Mouse (Mus musculus) midbrain, embryonic 14.5 days (tissue): ENCODE measurements around the gene Slc18a2. TPM values are rescaled to one million over a fixed set of nuclear protein-coding genes. Genes with fewer than 3 reads are reported as not detected.

ENCODE experiments used
- ATAC-seq: fragments of 200-750 bp; cut with Nextera tagmentation; 2 replicates; pipeline ENCODE4 v1.8.0; 2017; ENCODE audit warnings: moderate number of reproducible peaks, moderate library complexity; ENCODE audit not compliant: low FRiP score, low TSS enrichment
- DNase-seq: peaks from one replicate; pipeline ENCODE4 v3.0.0-alpha.2; 2015
- H3K27ac ChIP-seq: fragments of 300-500 bp; sonication (generic); replicated peaks from 2 replicates; pipeline ENCODE4 v1.5.1; 2014; ENCODE audit warnings: mild to moderate bottlenecking, low read depth, low read length, moderate library complexity
- H3K27me3 ChIP-seq: fragments of 300-500 bp; sonication (generic); 2 replicates; pipeline ENCODE4 v1.6.1; 2014; ENCODE audit warnings: low read length, control low read depth, mixed read lengths; ENCODE audit not compliant: control insufficient read depth, insufficient read depth
- H3K36me3 ChIP-seq: fragments of 300-500 bp; sonication (generic); 2 replicates; pipeline ENCODE4 v1.6.1; 2014; ENCODE audit warnings: low read length, control low read depth; ENCODE audit not compliant: control insufficient read depth, insufficient read depth
- H3K4me1 ChIP-seq: fragments of 300-500 bp; sonication (generic); 2 replicates; pipeline ENCODE4 v1.6.1; 2014; ENCODE audit warnings: mild to moderate bottlenecking, antibody characterized with exemption, low read length, control low read depth; ENCODE audit not compliant: control insufficient read depth, insufficient read depth
- H3K4me2 ChIP-seq: fragments of 300-500 bp; sonication (generic); 2 replicates; pipeline ENCODE4 v1.6.1; 2014; ENCODE audit warnings: mild to moderate bottlenecking, low read length, moderate library complexity
- H3K4me3 ChIP-seq: fragments of 300-500 bp; sonication (generic); replicated peaks from 2 replicates; pipeline ENCODE4 v1.5.1; 2014; ENCODE audit warnings: low read depth, low read length
- H3K9ac ChIP-seq: fragments of 300-500 bp; sonication (generic); replicated peaks from 2 replicates; pipeline ENCODE4 v1.6.1; 2014; ENCODE audit warnings: mild to moderate bottlenecking, low read length, moderate library complexity
- H3K9me3 ChIP-seq: fragments of 300-500 bp; sonication (generic); 2 replicates; pipeline ENCODE4 v1.6.1; 2016; ENCODE audit warnings: low read length, control low read depth, mixed read lengths; ENCODE audit not compliant: control insufficient read depth
- WGBS: fragments of 180-500 bp; shearing (Covaris S2); extraction: QIAGEN DNeasy Blood & Tissue Kit; methylation state at CpG from one replicate; pipeline ENCODE4 v1.1.7; 2014; 5-methylcytosine and 5-hydroxymethylcytosine counted together
- polyA plus RNA-seq: library from polyadenylated mRNA; unstranded; fragments of >200 nt; fragmentation: Nextera tagmentation; extraction: Ambion mirVana; gene quantifications from 2 replicates; pipeline ENCODE4 v1.2.1, GENCODE M21; 2014

Slc18a2 gene
- polyA plus RNA-seq, 1 experiment from 2014 or later, result 23.0 TPM

- WGBS, result 94% methylated on average over 6 of the region's 6 CpGs
- Histone ChIP-seq H3K27ac (no peak overlapping the region), H3K9me3 (no peaks in the 10 kb centered on the region), H3K4me3 (no peak overlapping the region), H3K36me3 (no peaks in the 10 kb centered on the region), H3K27me3 (no peaks in the 10 kb centered on the region), H3K9ac (no peak overlapping the region), H3K4me2 (no peak overlapping the region), H3K4me1 (no peaks in the 10 kb centered on the region)
- DNase-seq (no peak), ATAC-seq (no peak)
These were observed 29.1 kb downstream of the Slc18a2 start for GRCm38 (mm10) chr19:59289811-59290210.

DNA sequence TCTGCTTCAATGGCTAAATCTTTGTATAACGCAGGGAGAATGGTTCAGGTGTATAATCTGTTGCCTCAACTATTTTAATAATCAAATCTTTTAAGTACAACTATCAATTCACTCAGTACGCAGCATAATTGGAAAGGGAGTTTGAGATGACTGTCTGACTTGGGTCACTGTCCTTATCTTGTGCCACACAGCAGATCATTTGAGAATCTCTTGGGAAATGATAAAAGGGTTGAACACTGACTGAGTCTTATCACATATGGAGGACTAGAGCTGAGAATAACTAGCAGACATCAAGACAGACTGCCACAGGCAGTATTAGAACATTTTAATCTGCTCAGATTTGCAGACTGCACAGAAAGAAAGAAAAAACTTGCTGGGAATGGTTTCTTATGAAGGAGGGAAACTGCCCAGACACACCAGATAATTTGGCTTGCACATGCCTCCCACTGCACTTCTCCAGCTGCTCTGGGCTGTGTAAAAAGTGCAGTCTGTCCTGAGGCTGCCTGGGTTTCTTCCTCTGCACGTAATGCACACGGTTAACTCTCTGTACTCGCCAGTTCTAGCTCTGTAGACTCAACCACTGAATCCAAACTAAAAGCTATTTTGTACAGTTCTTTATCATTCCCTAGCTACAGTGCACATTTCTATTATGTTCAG lies 31.6 kb downstream of the Slc18a2 start:
- Histone ChIP-seq H3K4me3 (no peak overlapping the region), H3K4me2 (no peak overlapping the region), H3K27me3 (no peaks in the 10 kb centered on the region), H3K27ac (no peak overlapping the region), H3K9me3 (no peaks in the 10 kb centered on the region), H3K4me1 (no peaks in the 10 kb centered on the region), H3K9ac (no peak overlapping the region), H3K36me3 (no peaks in the 10 kb centered on the region)
- no peak for ATAC-seq
- 74% methylated on average over 5 of the region's 5 CpGs for WGBS
- DNase-seq, result no peak

- no peak overlapping the region for H3K27ac ChIP-seq
- DNase-seq (peak; percentile 27), ATAC-seq (no peak)
- no peaks in the 10 kb centered on the region for H3K27me3 ChIP-seq
- H3K4me1 ChIP-seq, result no peaks in the 10 kb centered on the region
- H3K9ac ChIP-seq, result no peak overlapping the region
- H3K4me2 ChIP-seq, result no peak overlapping the region
- H3K36me3 ChIP-seq, result no peaks in the 10 kb centered on the region
- H3K9me3 ChIP-seq, result no peaks in the 10 kb centered on the region
- H3K4me3 ChIP-seq, result no peak overlapping the region
These were observed 54.6 kb downstream of the Slc18a2 start for GRCm38 (mm10) chr19:59315308-59315707.

DNA sequence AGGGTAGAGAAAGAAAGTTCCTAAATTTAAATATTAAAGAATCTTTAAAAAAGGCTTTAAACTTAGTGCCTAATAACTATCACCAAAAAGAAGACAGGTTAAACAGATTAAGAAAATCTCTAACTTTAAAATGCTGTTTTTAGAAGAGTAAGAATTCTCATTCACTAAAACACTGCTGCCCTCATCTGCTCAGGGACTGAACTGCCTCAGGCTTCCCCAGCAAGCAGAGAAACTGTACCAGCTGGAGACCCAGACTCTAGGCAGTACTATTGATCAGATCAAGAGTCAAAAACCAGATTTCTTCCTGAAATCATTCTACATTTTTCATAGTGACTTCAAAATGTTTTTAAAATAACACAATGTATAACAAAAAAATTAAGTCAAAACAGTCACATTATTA lies 55.9 kb downstream of the Slc18a2 start:
- Histone ChIP-seq H3K36me3 (no peaks in the 10 kb centered on the region), H3K9me3 (no peaks in the 10 kb centered on the region), H3K4me1 (no peaks in the 10 kb centered on the region), H3K27ac (no peak overlapping the region), H3K9ac (no peak overlapping the region), H3K4me3 (no peak overlapping the region), H3K27me3 (no peaks in the 10 kb centered on the region), H3K4me2 (no peak overlapping the region)
- ATAC-seq, result no peak
- DNase-seq, result peak; percentile 71

GRCm38 (mm10) chr19:59321990-59322389 lies 61.3 kb downstream of the Slc18a2 start, which contains the start of gene Rps12-ps3:
Gene Rps12-ps3 (plus strand): TSS chr19:59322290.
- DNase-seq (no peak), ATAC-seq (no peak)
- Histone ChIP-seq H3K4me1 (no peaks in the 10 kb centered on the region), H3K4me2 (no peak within 1 kb of the TSS), H3K4me3 (no peak within 1 kb of the TSS), H3K27me3 (no peaks in the 10 kb centered on the region), H3K9me3 (no peaks in the 10 kb centered on the region), H3K27ac (no peak within 1 kb of the TSS), H3K36me3 (0 out of 2 replicates have a peak, but pooled peaks cover 6% of the 10 kb centered on the region), H3K9ac (no peak within 1 kb of the TSS)
- over 99% methylated on average over 10 of the region's 14 CpGs for WGBS

DNA sequence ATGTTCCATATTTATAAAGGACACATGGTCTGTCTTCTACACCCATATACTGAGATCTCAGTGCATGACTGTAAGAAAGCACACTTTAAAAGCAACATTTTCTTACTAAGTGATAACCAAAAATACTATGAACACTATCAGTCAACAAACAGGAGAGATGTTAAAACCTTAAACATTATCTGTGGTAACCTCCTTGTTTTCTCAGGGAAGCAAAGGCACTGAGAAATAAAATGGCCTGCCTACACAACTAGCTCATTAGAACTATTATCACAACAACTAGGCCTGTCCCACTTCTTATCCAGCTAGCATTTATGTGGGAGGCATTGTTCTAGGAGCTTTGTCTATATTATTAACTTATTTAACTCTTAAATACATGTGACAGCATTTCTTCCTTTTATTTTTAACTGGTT lies 70.1 kb downstream of the Slc18a2 start:
- no peak for ATAC-seq
- no peaks in the 10 kb centered on the region for H3K9me3 ChIP-seq
- no peak overlapping the region for H3K4me2 ChIP-seq
- H3K36me3 ChIP-seq, result no peaks in the 10 kb centered on the region
- H3K4me3 ChIP-seq, result no peak overlapping the region
- H3K27me3 ChIP-seq, result no peaks in the 10 kb centered on the region
- H3K4me1 ChIP-seq, result no peaks in the 10 kb centered on the region
- DNase-seq, result no peak
- H3K9ac ChIP-seq, result no peak overlapping the region
- H3K27ac ChIP-seq, result no peak overlapping the region

DNA sequence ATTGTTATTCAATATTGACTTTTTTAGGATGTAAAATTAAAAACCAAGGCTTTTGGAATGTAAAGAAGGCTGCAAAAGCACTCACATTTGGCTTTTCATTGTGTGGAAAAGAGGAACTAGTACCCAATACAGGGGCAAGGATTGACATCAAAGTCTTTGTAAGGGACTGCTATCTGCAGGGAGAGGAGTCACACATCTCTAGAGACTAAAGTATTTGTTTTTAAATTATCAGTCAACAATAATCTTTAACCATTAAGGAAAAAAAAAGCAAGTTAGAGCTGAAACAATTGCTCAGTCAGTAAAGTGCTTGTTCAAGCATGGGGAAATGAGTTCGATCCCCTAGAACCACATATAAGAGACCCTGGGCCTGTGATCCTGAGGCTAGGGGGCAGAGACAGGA lies 76.0 kb downstream of the Slc18a2 start:
- no peaks in the 10 kb centered on the region for H3K36me3 ChIP-seq
- H3K9ac ChIP-seq, result no peak overlapping the region
- ATAC-seq (no peak), DNase-seq (no peak)
- H3K4me1 ChIP-seq, result peaks cover 9% of the 10 kb centered on the region; the same call in 1 of the 2 replicates
- H3K27ac ChIP-seq, result no peak overlapping the region
- H3K4me2 ChIP-seq, result no peak overlapping the region
- H3K27me3 ChIP-seq, result no peaks in the 10 kb centered on the region
- H3K4me3 ChIP-seq, result no peak overlapping the region
- WGBS, result 97% methylated on average over 1 of the region's 1 CpGs
- H3K9me3 ChIP-seq, result no peaks in the 10 kb centered on the region

DNA sequence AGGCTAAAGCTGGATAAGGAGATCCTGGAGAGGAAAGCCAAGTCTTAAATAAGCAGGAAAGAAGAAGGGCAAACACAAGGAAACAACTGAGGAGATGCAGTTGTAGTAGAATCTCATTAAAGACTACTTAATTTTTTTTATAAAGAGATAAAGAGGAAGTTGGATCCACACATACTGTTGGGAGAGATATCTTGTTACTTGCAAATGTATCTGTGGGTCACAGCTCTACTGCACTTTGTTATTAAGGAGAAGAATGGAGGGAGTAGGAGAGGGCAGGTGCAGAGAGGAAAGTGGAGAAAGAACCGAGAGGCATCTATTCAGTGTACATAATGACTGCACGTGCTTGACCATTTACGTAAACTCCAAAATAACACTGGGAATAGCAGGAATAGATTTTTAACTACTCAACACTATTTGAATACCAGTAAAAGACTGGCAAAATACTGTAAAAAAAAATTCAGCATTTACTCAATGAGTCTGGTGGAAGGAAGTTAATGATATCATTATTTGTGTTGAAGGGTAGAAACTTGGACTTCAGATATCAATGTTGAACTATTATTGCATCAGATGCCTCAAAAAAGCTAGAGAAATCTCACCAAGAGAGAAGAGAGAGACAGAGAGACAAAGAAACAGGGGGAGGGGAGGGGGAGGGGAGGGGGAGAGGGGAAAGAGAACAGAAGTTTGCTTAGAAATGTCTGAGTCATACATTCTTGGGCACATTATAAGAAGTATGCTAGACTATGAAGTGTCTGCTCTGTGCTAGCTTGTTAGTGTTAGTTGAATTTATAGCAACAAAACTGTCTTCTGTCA lies 77.4 kb downstream of the Slc18a2 start:
- Histone ChIP-seq H3K4me1 (peaks cover 15% of the 10 kb centered on the region), H3K36me3 (no peaks in the 10 kb centered on the region), H3K9ac (no peak overlapping the region), H3K4me2 (no peak overlapping the region), H3K9me3 (no peaks in the 10 kb centered on the region), H3K4me3 (no peak overlapping the region), H3K27me3 (no peaks in the 10 kb centered on the region), H3K27ac (no peak overlapping the region)
- no peak for DNase-seq
- 81% methylated on average over 3 of the region's 3 CpGs for WGBS
- ATAC-seq, result no peak

- no peak overlapping the region for H3K27ac ChIP-seq
- no peaks in the 10 kb centered on the region for H3K27me3 ChIP-seq
- no peak overlapping the region for H3K9ac ChIP-seq
- DNase-seq, result no peak
- WGBS, result 92% methylated on average over 3 of the region's 3 CpGs
- H3K36me3 ChIP-seq, result no peaks in the 10 kb centered on the region
- no peak overlapping the region for H3K4me2 ChIP-seq
- no peak for ATAC-seq
- H3K9me3 ChIP-seq, result no peaks in the 10 kb centered on the region
- no peak overlapping the region for H3K4me3 ChIP-seq
- H3K4me1 ChIP-seq, result peaks cover 34% of the 10 kb centered on the region
These were observed 79.2 kb downstream of the Slc18a2 start for GRCm38 (mm10) chr19:59339908-59340307.
